Mouse (Mus musculus) embryo, embryonic 11 days (tissue): ENCODE data around the gene F2rl3.

Experiments used
- DNase-seq: peaks from one replicate; pipeline ENCODE4 v3.0.0-alpha.2; 2015

Gene F2rl3

GRCm38 (mm10) chr8:72761322-72762051, at the start of gene F2rl3:
F2rl3 (plus strand) TSS chr8:72761880.
- peak; percentile 5 for DNase-seq

- peak; percentile 9 for DNase-seq
Measured at GRCm38 (mm10) chr8:72712569-72712968, 49.1 kb upstream of the F2rl3 start.

GRCm38 (mm10) chr8:72716594-72716993, 45.1 kb upstream of the F2rl3 start:
- no peak for DNase-seq

- DNase-seq: no peak
Measured at GRCm38 (mm10) chr8:72720541-72720940, 41.1 kb upstream of the F2rl3 start.

- DNase-seq: peak; percentile 94
Measured at GRCm38 (mm10) chr8:72722769-72723650, 38.7 kb upstream of the F2rl3 start, which contains the start of gene Sin3b. Sin3b (plus strand) TSS chr8:72723285.

- DNase-seq: peak; percentile 39
Measured at GRCm38 (mm10) chr8:72723651-72724001, 38.1 kb upstream of the F2rl3 start.

GRCm38 (mm10) chr8:72728636-72729035, 33.0 kb upstream of the F2rl3 start:
- no peak for DNase-seq

GRCm38 (mm10) chr8:72735001-72735400, 26.7 kb upstream of the F2rl3 start:
- no peak for DNase-seq

GRCm38 (mm10) chr8:72736868-72737267, 24.8 kb upstream of the F2rl3 start:
- DNase-seq: no peak

GRCm38 (mm10) chr8:72746061-72746460, 15.6 kb upstream of the F2rl3 start:
- peak; percentile 52 for DNase-seq

GRCm38 (mm10) chr8:72749846-72750245, 11.8 kb upstream of the F2rl3 start:
- DNase-seq: no peak

GRCm38 (mm10) chr8:72750266-72750665, 11.4 kb upstream of the F2rl3 start:
- DNase-seq: no peak

- DNase-seq: no peak
Measured at GRCm38 (mm10) chr8:72751126-72751525, 10.6 kb upstream of the F2rl3 start.

- no peak for DNase-seq
Measured at GRCm38 (mm10) chr8:72752289-72752688, 9.4 kb upstream of the F2rl3 start.

- no peak for DNase-seq
Measured at GRCm38 (mm10) chr8:72753165-72753564, 8.5 kb upstream of the F2rl3 start.

- no peak for DNase-seq
Measured at GRCm38 (mm10) chr8:72753781-72754180, 7.9 kb upstream of the F2rl3 start.

GRCm38 (mm10) chr8:72756031-72756430, 5.6 kb upstream of the F2rl3 start:
- DNase-seq: no peak

- DNase-seq: no peak
Measured at GRCm38 (mm10) chr8:72756771-72757390, 4.8 kb upstream of the F2rl3 start.

- no peak for DNase-seq
Measured at GRCm38 (mm10) chr8:72757426-72758195, 4.1 kb upstream of the F2rl3 start.

GRCm38 (mm10) chr8:72758310-72758709, 3.4 kb upstream of the F2rl3 start:
- DNase-seq: no peak

GRCm38 (mm10) chr8:72760216-72760615, 1.5 kb upstream of the F2rl3 start:
- DNase-seq: no peak

- no peak for DNase-seq
Measured at GRCm38 (mm10) chr8:72762306-72762705, 626 bp downstream of the F2rl3 start.

- DNase-seq: no peak
Measured at GRCm38 (mm10) chr8:72765696-72766095, 4.0 kb downstream of the F2rl3 start.
